Mouse (Mus musculus) cerebral cortex, adult 2 months (tissue): ENCODE results near the gene Mgrn1.

ENCODE experiments used
- WGBS: fragments of 180-500 bp; shearing (Covaris S2); methylation state at CpG from one replicate; pipeline ENCODE4 v1.1.7; 2018; 5-methylcytosine and 5-hydroxymethylcytosine counted together

Gene Mgrn1

DNA sequence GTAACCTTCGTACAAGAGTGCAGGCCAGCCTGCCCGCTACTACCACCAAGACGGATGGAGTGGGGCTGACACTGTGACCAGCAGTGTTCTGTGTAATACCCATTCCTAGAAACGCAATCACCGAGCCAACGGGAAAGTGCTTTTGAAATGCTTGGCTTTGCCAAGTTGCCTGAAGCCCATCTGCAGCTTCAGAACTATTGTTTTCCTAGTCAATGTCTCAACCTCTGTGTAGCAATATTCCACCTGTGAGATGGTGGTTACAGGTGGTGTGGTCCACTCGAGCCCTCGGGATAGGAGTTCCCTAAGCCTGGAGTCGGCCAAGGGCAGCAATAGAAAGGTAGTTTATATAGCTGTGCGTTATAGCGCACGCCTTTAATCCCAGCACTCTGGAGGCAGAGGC lies 98.7 kb downstream of the Mgrn1 start:
- 92% methylated on average over 12 of the region's 12 CpGs for WGBS
